Mouse (Mus musculus) cerebellum, adult 9-10 months (tissue): ENCODE data around the gene Tbc1d16.

Experiments
- DNase-seq: peaks from one replicate; pipeline ENCODE4 v3.0.0; 2022

The Tbc1d16 gene

DNA sequence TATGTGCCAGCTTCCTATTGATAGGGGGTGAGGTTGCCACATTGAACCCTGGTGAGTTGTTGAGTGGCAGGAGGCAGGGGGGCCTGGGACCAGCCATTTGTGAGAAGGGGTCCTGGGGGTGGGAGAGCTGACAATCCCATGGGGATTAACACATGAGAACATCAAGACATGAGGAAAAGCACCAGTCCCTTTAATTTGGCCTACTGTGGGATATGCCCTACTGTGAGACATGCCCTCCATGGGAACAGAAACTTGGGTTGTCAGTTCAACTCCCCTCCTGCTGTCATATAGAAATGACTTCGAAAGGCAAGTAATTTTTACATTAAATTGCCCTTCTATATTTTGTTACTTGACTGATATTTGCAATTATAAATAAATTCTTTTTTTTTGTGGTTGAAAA, 59.4 kb downstream of the Tbc1d16 start:
- DNase-seq: no peak

DNA sequence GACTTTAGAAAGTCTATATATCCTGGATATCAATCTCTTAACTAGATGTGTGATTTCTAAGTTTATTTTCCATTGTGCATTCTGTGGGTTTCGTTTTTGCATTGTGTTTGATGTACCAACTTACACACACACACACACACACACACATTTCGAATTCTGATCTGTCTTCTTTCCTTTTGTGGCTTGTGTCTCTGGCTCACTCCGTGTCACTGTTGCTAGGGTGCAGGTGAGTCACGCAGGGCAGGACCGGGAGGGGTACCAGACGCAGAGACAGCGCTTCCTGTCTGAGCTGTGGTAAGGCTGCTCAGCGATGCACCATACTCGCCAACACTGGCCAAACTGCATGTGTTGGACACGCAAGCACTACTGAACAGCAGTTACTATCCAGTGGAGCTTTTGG, 62.3 kb downstream of the Tbc1d16 start:
- no peak for DNase-seq

DNA sequence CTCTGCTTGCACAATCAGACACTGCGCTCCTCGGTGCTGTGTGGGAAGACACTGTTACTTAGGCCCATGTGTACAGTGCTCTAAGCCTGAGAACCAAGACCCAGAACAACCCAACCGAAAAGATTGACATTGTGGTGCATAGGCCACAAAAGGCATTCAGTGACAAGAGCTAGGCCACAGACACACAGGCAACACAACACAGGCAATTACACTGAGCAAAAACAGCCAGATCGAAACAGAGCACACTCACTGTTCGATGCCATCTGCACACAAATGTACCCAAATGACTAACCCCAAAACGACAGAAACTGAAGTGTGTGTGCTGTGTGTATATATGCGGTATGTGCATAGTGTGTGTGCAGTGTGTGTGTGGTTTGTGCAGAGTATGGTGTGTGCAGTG, 63.9 kb downstream of the Tbc1d16 start:
- no peak for DNase-seq

DNA sequence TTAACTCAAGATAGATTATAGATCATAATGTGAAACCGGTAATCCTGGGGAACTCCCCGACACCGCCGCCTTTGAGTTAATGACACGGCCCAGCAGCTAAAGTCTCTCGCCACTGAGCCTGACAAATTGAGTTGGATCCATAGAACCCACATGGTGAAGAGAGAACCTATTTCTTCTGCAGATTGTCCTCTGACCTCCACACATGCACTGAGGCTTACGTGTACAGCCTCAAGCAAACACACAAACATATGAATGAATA, 64.6 kb downstream of the Tbc1d16 start:
- no peak for DNase-seq

DNA sequence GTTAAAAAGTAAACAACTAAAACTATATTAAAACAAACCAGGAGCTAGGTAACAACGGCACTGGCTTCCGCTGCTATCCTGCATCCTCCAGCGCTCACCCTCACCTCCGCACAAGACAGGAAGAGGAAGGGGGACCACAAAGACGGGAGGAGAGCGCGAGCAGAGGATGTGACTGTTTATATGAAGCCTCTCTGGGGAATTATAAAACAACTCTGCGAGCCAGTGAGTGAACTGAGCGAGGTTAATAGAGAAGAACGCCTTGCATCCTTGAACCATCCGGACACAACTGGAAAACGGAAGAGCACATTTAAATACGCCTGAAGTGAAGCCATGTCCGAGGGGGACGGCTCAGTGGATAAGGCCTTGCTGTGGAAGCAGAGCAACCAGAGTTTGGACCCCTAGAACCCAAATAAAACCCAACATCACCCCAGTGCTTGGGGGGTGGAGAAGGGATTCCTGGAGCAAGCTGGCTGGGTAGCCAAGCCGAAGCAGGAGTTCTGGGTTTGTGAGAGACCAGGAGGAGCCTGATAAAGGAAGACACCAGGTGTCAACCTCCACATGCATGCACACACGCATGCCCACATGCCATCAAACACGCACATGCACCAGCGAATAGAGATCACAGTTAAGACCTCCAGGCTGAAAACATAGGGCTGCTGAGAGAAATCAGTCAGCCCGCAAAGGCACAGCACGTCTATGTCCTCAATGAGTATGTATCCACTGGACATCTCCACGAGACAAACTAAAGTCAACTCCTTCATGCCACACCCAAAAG, 65.2 kb downstream of the Tbc1d16 start:
- DNase-seq: no peak

DNA sequence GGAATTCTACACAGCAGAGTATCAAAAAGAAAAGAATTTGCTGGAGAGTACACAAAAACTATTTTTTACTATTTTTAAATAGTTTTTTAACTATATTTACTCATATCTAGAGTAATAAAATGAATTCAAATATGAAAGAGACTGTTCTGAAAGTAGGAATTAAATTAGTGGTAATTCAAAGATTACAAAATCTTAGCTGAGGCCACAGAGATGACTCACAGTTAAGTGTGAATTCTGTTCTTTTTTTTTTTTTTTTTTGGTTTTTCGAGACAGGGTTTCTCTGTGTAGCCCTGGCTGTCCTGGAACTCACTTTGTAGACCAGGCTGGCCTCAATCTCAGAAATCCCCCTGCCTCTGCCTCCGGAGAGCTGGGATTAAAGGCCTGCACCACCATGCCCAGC, 66.6 kb downstream of the Tbc1d16 start:
- DNase-seq: no peak

DNA sequence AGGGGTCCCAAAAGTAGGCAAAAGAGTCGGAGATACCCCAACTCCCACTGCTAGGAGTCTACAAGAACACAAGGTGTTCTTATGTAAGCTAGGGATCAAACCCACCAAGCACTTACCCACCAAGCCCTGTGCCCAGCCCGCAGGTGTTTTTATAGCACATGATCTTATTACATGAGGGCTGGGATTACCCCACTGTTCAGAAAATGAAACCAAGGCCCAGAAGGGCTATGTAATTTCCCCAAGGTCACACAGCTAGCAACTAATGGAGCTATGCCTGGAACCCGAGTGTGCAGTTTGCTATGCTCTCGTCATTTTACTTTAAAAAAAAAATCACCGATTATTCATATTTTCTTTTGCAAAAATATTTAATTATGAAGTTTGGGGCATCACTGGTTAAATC, 68.2 kb downstream of the Tbc1d16 start:
- DNase-seq: no peak

DNA sequence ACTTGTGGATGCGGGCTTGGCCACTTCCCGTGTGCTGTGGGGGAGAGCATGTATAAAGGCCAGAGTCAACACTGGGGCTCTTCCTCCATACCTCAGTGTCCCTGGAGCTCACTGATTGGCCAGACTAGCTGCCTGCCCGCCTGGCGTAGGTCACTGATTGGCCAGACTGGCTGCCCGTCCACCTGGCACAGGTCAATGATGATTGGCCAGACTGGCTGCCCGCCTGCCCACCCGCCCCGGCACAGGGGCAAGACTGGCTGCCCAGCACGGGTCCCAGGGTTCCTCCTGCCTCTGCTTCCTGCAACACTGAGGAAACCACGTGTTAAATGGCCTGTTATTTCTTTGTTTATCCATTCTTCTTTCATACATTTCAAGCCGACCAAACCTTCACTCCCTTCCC, 68.8 kb downstream of the Tbc1d16 start:
- DNase-seq: peak; percentile 42

DNA sequence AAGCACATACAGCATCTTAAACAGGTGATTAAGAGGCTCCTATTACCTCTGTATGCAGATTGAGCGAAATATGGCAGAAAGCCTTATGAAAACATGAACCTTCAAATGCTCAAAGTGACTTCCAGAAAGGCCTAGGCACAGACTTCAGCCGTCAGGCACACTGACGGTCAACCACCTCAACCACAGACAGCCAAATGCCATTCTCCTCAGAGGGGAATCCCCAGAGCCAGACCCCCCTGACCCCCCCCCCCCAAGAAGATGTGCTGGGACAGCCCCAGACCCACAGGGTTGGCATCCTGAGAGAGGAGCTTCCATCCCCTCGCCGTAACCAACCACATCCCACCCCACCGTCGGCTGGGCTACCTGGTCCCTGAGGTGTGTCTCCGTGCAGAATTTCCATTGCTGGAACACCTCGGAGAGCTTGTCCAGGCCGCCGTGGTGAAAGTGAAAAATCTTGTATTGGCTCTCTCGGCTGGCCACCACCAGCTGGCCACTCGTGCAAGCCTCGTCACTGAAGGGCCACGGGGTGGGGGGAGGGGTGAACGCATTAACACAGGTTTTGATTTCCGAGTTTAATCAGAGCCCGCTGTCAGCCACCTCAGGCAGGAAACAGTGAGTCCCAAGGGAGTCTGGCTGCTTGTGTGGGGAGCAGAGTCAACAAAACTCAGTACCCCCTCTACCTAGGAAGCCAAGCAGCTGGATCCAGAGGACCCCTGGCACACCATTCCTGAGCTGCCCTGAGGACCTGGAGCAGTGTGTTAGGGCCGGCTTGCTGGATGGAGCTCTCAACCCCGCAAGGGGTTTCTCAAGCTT, 70.7 kb downstream of the Tbc1d16 start:
- DNase-seq: no peak

DNA sequence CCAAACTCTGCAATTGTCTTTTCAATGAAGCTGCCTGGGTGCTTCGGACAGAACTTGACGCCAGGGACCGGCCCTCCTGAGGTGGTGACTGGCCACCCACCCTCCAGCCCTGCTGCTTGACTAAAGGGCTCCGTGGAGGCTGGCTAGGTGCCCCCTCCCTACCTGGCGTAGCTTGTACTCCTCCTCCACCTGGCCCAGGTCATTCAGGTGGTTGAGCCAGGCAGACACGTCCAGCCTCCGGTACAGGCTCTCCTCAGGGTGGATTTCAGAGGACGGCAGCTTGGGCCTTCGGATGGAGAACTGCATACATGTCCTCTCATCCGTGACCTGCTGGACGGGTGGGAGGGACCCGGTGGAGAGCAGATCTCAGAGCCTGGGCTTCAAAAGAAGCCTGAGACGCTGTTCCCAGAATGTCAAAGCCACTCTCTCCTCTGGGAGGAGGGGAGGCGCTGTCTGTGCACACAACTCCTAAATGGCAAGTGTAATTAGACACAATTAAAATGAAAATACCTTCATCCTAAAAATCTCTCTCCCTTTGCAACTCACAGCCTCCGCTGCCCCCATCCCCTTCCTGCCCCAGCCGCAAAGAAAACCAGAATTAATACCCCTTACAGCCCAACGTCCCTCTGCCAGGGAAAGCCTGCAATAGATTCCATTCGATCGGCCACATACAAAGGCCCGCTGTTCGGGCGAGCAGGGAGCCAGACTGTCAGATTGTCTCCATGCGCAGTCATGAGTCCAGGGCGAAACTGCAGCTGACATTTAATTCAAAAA, 71.6 kb downstream of the Tbc1d16 start:
- no peak for DNase-seq

DNA sequence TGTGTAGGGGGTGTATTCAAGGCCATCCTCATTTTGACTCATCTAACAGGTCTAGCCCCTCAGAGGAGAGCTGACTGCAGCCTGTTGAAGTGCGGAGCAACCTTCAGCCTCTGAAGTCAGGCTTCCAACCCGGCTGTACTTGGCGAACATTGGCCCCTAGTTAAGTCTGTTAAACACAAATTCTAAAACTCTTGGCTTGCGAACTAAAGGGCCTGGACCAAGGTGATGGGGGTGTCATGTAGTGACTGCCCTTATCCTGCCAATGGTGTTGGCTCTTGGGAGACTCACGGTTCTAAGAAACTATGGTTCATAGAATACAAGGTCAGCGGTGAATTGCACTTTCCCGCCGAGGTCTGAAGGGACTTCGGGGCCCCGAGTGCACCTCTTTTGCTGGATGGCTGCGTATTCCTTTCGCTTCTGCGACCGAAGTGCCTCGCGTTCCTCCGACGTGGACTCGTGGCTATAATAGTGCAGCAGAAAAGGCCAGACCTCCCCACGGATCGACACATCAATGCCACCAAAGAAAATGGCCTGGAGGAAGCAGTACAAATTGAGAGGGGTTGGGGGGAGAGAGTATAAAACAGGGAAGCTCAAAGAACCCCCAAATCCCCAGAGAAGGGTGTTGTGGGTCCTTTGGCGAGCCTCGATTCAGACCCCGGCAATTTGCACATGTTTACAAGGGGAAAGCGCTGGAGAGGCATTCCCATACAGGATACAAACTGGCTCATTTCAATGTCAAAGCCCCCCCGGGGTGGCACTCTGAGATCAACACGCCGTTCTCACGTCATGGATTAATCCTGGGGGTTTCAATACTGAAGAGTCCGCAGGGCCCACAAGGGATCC, 72.4 kb downstream of the Tbc1d16 start:
- DNase-seq: no peak

DNA sequence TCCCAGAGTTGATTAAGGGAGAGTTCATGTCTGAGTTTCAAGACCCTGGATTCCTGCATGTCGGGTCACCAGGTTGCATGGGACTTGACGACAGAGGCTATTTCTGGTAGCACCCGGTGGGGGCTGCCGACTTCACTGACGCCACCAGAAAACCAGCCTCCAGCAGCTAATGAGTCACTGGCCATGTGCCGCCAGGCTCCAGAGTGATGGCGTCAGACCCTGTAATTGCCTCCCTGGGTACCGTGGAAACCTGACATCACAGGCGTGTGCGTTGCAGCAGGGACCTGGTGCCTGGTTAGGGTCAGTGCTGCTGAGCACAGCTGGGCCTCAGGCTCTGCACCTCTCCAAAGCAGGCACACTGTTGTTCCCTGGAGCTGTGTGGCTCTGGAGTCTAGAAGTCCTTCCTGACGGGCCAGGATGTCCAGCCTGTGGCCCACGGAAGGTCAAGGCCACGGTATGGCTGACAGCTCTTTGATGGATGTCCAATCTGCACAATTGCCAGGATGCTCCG, 75.9 kb downstream of the Tbc1d16 start:
- DNase-seq: no peak

DNA sequence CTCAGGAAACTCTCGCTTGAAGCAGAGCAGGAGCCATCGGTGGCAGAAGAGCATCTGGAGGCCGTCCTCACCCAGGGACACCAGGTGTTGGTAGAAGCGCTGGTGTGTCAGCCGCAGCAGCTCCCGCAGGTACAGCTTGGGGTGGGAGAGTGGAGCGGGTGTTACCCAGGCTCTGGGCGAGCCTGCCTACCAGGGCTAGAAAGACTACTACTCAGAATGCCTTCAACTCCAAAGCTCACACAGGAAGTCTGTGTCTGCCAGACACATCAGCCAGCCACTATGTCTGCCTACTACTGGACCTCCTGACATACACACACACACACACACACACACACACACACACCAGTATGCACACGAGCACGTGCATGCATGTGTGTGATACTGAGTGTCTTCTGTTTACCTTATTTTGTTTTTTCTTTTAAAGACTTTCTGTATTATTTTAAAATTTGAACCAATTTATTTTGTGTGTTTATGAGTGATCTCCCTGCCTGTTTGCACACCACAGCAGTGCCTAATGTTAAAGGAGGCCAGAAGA, 77.2 kb downstream of the Tbc1d16 start:
- no peak for DNase-seq

DNA sequence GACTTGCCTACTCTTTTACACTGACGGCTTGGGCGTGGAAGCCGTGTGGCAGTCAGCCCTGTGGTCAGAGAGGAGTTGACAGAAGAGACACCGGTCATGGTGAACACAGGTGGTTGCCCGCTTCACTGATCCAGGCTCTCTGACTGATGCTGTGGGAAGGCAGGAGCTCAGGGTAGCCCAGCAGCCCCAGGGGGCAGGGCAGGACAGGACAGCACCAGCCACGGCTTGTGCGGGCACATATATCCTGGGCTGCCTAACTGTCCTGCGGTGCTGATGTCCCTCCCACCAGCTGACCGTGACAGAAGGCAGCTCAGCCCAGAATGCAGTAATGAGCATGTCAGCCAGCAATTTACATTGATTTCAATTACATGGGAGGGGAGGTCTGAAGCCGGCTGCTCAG, 77.9 kb downstream of the Tbc1d16 start:
- no peak for DNase-seq

DNA sequence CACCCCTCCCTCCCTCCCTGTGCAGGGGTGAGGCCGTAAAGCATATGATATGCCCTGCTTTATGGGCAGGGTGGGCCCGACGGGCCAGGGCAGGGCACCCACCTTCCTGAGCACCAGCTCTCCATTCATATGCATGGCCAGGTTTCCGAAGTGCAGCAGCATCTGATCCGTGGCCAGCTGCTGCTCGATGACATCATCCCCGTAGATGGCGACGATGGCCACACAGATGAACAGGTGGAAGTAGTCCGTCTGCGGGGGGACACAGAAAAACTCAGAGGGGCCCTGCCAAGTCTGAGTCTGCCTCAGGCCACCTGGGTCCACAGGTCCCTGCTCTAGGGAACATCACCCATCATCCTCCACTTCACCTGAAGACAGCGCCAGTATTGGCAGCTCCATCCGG, 79.5 kb downstream of the Tbc1d16 start:
- DNase-seq: no peak

DNA sequence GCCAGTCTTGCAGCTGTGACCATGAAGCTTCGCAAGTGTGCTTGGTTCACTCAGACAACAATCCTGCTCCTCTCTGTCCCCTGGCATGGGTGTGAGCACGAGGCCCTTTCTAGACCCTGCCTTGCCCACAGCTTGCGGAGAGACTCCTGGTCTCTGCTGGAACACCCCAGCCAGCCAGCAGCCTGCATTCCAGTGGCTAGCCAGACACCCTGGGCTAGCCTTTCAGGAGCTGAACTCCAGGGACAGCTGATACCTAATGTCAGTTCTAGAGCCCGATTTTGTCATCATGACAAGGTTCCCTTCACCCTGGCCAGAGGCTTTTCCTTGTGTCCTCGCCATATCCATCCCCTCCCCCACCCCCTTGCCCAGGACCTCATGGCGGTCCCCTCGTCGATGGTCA, 81.1 kb downstream of the Tbc1d16 start:
- DNase-seq: no peak

DNA sequence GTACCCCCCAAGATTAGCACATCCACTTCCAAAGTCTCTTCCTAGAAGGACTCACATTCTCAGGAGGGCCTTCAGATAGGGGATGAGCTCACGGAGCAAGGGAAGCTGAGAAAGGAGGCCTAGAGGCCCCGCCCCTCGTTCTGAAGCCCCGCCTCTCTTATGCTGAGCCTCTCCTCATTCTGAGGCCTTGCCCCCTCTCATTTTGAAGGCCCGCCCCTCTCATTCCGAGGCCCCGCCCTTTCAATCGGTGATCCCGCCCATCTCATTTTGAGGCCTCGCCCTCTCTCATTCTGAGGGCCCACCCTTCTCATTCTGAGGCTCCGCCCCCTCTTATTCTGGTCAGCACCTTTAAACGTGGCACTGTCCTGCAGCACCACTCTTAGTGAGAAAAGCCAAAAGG, 82.2 kb downstream of the Tbc1d16 start:
- DNase-seq: no peak

DNA sequence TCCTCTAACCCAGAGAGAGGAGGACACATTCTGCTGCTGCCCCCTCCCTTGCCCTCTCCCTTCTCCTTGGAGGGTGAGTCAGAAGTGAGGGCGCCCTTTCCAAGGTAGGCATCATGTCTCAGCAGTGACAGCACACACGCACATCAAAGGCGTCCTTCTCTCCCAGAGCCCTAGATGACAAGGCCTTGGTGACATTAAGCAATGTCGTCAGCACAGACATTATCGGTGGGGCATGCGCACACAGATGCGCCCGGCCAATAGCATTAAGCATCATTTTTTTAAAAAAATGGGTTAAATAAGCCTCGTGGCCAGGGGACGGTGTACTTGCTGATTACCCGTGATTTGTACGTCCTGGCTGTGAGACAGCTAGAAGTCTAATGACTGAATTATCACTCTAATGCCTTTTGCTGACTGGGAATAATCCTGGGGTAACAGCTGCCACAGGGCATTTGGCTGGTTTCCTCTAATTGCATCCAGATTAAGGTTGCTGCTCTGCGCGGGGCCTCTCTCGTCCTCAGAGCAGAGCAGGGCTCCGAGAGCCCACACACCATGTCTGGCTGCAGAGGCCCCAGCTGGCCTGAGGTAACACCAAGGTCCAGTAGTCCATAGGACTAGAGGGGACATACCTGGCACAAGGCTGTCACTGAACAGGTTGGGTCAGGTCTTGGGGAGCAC, 83.4 kb downstream of the Tbc1d16 start:
- no peak for DNase-seq

DNA sequence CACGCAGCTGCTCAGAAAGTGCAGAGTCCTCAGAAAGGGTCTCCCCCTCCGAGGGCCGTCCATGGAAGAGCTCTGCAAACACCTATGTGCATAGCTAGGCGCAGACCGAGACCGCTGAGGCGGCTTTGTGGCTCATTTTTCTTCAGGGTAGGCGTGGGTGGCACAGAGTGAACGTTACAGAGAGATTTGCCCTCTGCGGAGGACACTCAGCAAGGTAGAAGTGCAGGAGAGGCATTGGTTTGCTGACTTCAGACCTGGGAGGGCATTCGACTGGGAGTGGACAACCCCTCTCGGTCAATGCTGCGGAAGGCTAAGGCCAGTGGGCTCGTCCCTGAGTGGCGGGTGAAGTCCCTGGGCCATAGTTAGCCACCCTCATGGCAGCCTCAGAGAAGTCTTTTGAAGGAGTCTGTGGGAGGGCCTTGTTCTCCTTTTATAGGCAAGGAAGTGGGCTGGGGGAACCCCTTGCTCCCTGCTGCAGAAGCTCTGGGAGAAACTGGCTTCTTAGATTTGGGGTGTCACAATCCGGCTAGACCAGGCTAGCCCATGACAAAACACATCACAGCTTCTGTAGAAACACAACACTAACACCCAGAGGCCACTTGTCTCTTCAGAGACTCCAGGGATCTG, 84.8 kb downstream of the Tbc1d16 start:
- no peak for DNase-seq

DNA sequence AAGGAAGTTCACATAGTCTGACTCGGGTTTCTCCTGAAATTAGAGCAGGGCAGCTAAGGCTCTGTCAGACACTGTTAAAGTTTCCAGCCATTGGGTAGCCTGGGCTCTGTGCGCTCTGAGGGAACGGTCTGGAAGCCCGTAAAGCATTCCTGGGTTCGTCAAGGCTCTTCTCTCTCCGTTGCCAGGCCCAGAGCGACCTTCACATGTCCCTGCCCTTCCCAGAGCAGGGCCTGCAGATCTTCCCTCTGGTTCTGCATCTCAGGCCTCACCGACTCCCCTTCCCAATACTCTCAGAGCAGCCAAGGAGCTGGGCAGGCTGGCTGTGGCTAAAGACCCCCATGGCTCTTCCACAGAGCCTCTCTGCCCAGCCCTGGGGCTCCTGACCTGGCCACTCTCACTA, 85.7 kb downstream of the Tbc1d16 start:
- DNase-seq: no peak

DNA sequence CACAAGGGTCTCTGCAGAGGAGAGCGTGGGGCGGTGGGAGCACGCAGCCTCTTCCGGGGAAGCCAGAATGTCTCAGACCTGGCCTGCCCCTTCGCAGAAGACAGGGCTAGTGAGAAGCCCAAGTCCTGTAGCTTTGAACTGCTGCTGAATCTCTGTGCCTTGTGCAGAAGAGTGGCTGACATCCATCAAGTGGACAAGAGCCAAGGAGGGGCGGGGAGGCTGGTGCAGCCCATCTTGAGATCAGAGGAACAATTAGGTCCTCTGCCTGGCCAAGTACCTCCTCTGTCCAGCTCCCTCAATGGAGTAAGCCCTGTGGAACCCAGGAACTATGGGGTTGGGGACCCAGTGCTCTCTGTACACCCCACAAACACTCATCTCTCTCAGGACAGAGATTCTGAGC, 89.3 kb downstream of the Tbc1d16 start:
- DNase-seq: no peak

DNA sequence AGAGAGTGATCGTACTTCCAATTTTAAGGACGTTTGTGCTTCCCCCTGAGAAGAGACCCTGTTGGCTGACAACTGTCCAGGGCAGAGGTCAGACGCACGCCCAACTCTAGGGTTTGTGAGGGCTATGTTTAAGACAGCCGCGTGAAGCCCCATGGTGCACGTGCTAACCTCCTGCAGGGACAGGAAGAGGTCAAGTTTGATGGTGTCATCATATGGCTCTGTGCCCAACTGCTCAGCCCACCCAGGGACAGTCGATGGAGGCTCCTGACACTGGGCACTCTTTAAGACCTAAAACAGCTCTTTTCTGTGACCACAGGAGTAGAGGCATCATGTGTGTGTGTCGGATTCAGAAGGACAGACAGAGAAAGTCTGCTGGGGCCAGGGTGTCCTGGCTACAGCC, 90.1 kb downstream of the Tbc1d16 start:
- DNase-seq: no peak
